Mouse (Mus musculus) liver, adult 2 months (tissue): Measurements from ENCODE around the gene G6pc2. TPM values are rescaled to one million over a fixed set of nuclear protein-coding genes. Genes with fewer than 3 reads are reported as not detected.

Experiments
- DNase-seq: peaks from one replicate; pipeline ENCODE4 v3.0.0-alpha.2; 2011; ENCODE audit warnings: low read depth, low spot score; ENCODE audit errors: extremely low read depth
- H3K27ac ChIP-seq: fragments of 200-500 bp; replicated peaks from 2 replicates; pipeline ENCODE4 v1.5.1; 2012; ENCODE audit warnings: low read depth, mild to moderate bottlenecking, control low read depth, inconsistent platforms, low read length; ENCODE audit not compliant: insufficient read depth
- H3K27me3 ChIP-seq: fragments of 200-500 bp; 2 replicates; pipeline ENCODE4 v1.6.1; 2012; ENCODE audit warnings: mild to moderate bottlenecking, moderate library complexity, low read length, inconsistent platforms; ENCODE audit not compliant: control insufficient read depth, insufficient read depth
- H3K36me3 ChIP-seq: fragments of 200-500 bp; 2 replicates; pipeline ENCODE4 v1.6.1; 2012; ENCODE audit warnings: low read length, inconsistent platforms; ENCODE audit not compliant: control insufficient read depth, insufficient read depth
- H3K4me1 ChIP-seq: fragments of 200-500 bp; 2 replicates; pipeline ENCODE4 v1.6.1; 2011; ENCODE audit warnings: low read length; ENCODE audit not compliant: control insufficient read depth, insufficient read depth
- H3K4me3 ChIP-seq: fragments of 200-500 bp; 2 replicates; pipeline ENCODE4 v1.5.1; 2011; ENCODE audit warnings: low read depth, mild to moderate bottlenecking, control low read depth, low read length, moderate library complexity; ENCODE audit not compliant: insufficient read depth
- H3K79me2 ChIP-seq: fragments of 200-500 bp; 2 replicates; pipeline ENCODE4 v1.6.1; 2012; ENCODE audit warnings: inconsistent platforms, mild to moderate bottlenecking, low read length, moderate library complexity; ENCODE audit not compliant: control insufficient read depth, insufficient read depth
- H3K9ac ChIP-seq: fragments of 200-500 bp; 2 replicates; pipeline ENCODE4 v1.6.1; 2012; ENCODE audit warnings: low read depth, mild to moderate bottlenecking, control low read depth, inconsistent platforms, low read length
- CTCF ChIP-seq: fragments of 200-500 bp; IDR thresholded peaks from 2 replicates; pipeline ENCODE4 v1.5.1; 2011; ENCODE audit warnings: low read depth, low read length, control low read depth
- POLR2A ChIP-seq: fragments of 200-500 bp; IDR thresholded peaks from 2 replicates; pipeline ENCODE4 v1.6.1; 2011; ENCODE audit warnings: low read length, control low read depth; ENCODE audit not compliant: insufficient read depth; ENCODE audit errors: extremely low read depth
- WGBS: fragments of 180-500 bp; shearing (Covaris S2); methylation state at CpG from one replicate; pipeline ENCODE4 v1.1.7; 2018; 5-methylcytosine and 5-hydroxymethylcytosine counted together
- polyA plus RNA-seq: library from polyadenylated mRNA; depleted of rRNA; stranded (reverse); fragments of >200 nt; gene quantifications from 2 replicates; pipeline ENCODE4 v1.2.3, GENCODE M21; 2012; rRNA removed
- total RNA-seq: library from RNA; depleted of rRNA; stranded (reverse); fragments of >200 nt; gene quantifications from 2 replicates; pipeline ENCODE4 v1.2.3, GENCODE M21; 2014; rRNA removed

G6pc2 gene
- not detected in 2 replicates for total RNA-seq
- not detected in 2 replicates for polyA plus RNA-seq

- Histone ChIP-seq H3K36me3 (no peaks in the 10 kb centered on the region), H3K27ac (no peak within 1 kb of the TSS), H3K4me3 (no peak within 1 kb of the TSS), H3K4me1 (no peaks in the 10 kb centered on the region; the same call in 1 of the 2 replicates), H3K27me3 (no peaks in the 10 kb centered on the region), H3K9ac (no peak within 1 kb of the TSS), H3K79me2 (no peaks in the 10 kb centered on the region)
- DNase-seq, result no peak
- WGBS, result 93% methylated on average over 7 of the region's 7 CpGs
- TF ChIP-seq POLR2A (no peak), CTCF (no peak)
Measured at GRCm38 (mm10) chr2:69210773-69211172, at the start of gene G6pc2. TSS of gene G6pc2 (plus strand) at chr2:69211073.

DNA sequence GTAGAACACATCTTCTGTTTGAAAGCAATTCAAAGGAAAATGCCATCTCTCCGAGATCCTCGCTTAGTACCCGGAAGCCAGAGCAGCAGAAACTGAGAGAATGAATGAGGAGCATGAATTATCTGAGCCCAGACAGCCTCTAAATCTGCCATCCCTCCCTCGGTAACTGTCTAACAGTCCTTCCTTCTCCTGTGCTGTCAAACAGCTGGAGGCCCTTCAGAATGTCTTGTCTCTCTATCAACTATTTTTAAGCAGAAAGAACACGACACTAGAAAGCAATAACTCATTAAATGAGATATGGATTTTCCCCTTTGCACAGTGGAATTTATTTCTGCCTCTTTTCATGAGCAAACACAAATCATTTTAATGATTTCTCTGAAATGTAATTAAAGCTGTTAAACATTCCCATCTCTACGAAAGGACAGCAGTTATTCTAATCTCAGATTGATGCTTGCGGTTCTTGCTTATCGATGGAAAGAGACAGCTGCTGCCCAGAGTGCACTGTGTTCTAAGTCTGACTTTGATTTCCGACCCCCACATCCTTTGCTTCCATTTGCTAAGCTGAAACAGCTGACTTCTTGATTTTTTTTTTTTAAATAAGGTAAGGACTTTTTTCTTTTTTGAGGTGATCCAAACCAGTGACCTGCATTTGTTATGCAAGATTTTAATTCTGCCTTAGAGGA, 40.3 kb upstream of the G6pc2 start:
- no peaks in the 10 kb centered on the region for H3K4me1 ChIP-seq
- peaks cover 28% of the 10 kb centered on the region for H3K36me3 ChIP-seq
- no peak overlapping the region for H3K27ac ChIP-seq
- H3K9ac ChIP-seq, result no peak overlapping the region
- no peak overlapping the region for H3K4me3 ChIP-seq
- no peaks in the 10 kb centered on the region for H3K27me3 ChIP-seq
- no peak for DNase-seq
- TF ChIP-seq POLR2A (no peak), CTCF (no peak)
- WGBS, result 88% methylated on average over 9 of the region's 9 CpGs
- H3K79me2 ChIP-seq, result no peaks in the 10 kb centered on the region

DNA sequence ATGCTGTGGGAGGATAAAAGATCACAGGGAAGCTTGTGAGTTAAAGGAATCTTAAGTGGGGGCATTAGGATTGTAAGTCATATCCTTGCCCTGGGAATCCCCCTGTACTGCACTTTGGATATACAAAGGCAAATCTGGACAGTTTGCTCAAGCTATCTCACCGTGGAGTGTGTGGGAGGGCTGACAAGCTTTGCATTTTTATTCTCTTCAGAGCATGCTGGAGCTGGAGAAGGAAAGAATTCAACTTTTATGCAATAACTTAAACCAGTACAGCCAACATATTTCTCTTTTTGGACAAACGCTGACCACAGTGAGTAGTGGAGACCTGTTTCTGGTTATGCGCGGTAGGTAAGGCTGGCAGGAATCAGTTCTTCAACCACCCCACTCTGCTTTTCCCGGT, 35.6 kb upstream of the G6pc2 start:
- H3K27me3 ChIP-seq, result no peaks in the 10 kb centered on the region
- H3K36me3 ChIP-seq, result peaks cover 16% of the 10 kb centered on the region
- no peak overlapping the region for H3K27ac ChIP-seq
- WGBS, result 83% methylated on average over 5 of the region's 5 CpGs
- H3K79me2 ChIP-seq, result no peaks in the 10 kb centered on the region
- no peak for DNase-seq
- H3K9ac ChIP-seq, result no peak overlapping the region
- no peak overlapping the region for H3K4me3 ChIP-seq
- H3K4me1 ChIP-seq, result no peaks in the 10 kb centered on the region
- TF ChIP-seq CTCF, result no peak
- TF ChIP-seq POLR2A, result no peak

DNA sequence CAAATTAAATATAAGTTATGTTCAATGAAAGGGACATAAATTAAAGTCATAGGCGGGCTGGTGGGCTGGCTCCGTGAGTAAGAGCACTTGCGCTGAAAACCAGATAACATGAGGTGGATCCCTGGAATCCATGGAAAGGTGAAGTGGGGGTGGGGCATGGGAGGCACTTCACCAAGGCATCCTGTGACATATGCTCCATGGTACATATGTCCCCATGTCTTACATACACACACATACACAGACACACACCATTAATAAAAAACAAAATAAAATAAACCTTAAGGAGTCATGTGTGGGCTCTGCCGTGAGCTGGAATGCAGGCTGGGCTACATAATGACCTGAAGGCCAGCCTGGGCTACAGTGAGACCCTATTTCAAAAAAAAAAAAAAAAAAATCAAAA, 31.2 kb upstream of the G6pc2 start:
- Histone ChIP-seq H3K36me3 (peaks cover 33% of the 10 kb centered on the region), H3K27ac (no peak overlapping the region), H3K9ac (no peak overlapping the region), H3K27me3 (no peaks in the 10 kb centered on the region), H3K79me2 (no peaks in the 10 kb centered on the region), H3K4me3 (no peak overlapping the region), H3K4me1 (no peaks in the 10 kb centered on the region)
- DNase-seq, result no peak
- WGBS, result 96% methylated on average over 4 of the region's 4 CpGs
- TF ChIP-seq CTCF, result no peak
- no peak for TF ChIP-seq POLR2A

DNA sequence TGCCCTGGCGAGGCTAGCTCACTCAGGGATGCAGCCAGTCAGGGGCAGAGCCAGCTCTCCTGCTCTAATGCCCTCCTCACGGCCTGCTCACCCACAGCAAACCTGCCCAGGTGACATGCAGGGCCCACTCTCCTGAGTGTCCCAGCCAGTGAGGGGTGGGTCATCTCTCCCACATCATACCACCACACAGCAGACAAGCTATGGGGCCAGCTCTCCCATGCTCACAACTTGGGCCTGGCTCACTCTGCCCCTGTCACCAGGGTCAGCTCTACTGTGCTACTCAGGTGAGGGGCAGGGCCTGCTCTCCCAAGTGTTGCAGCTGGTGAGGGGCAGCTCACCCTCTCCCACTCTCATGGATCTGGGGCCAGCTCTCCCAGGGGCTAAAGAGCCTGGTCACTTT, 22.9 kb upstream of the G6pc2 start:
- no peak overlapping the region for H3K4me3 ChIP-seq
- no peak overlapping the region for H3K27ac ChIP-seq
- H3K27me3 ChIP-seq, result no peaks in the 10 kb centered on the region
- no peak for DNase-seq
- H3K4me1 ChIP-seq, result no peaks in the 10 kb centered on the region
- no peak overlapping the region for H3K9ac ChIP-seq
- H3K36me3 ChIP-seq, result peaks cover 33% of the 10 kb centered on the region
- no peaks in the 10 kb centered on the region for H3K79me2 ChIP-seq
- TF ChIP-seq CTCF, result no peak
- no peak for TF ChIP-seq POLR2A
- WGBS, result 97% methylated on average over 2 of the region's 2 CpGs

GRCm38 (mm10) chr2:69188732-69189131, 22.1 kb upstream of the G6pc2 start:
- no peak for DNase-seq
- H3K9ac ChIP-seq, result no peak overlapping the region
- TF ChIP-seq CTCF, result no peak
- no peak for TF ChIP-seq POLR2A
- WGBS, result 92% methylated on average over 6 of the region's 6 CpGs
- H3K79me2 ChIP-seq, result no peaks in the 10 kb centered on the region
- H3K4me1 ChIP-seq, result no peaks in the 10 kb centered on the region
- no peaks in the 10 kb centered on the region for H3K27me3 ChIP-seq
- no peak overlapping the region for H3K4me3 ChIP-seq
- peaks cover 32% of the 10 kb centered on the region for H3K36me3 ChIP-seq
- no peak overlapping the region for H3K27ac ChIP-seq
